Mouse (Mus musculus): ENCODE measurements around the gene D11Wsu47e. TPM values are rescaled to one million over a fixed set of nuclear protein-coding genes. Genes with fewer than 3 reads are reported as not detected.

Gene D11Wsu47e
- polyA plus RNA-seq, 1 experiment from 2014 or later, result 28.4 TPM

GRCm38 (mm10) chr11:113690506-113690905 is 6.3 kb downstream of the D11Wsu47e start:
- H3K4me3 ChIP-seq, result no peak overlapping the region
- H3K27ac ChIP-seq, result no peak overlapping the region
- no peaks in the 10 kb centered on the region for H3K27me3 ChIP-seq (ENCODE audit: low read depth, poor library complexity, severe bottlenecking)
- H3K36me3 ChIP-seq, result peaks cover 89% of the 10 kb centered on the region
- 93% methylated on average over 12 of the region's 12 CpGs for WGBS
- H3K9me3 ChIP-seq (replicated peaks), result no peaks in the 10 kb centered on the region
- H3K4me1 ChIP-seq, result peaks cover 10% of the 10 kb centered on the region
- no peak for DNase-seq (ENCODE audit: low spot score)

- Histone ChIP-seq H3K27me3 (ENCODE audit: low read depth, poor library complexity, severe bottlenecking) (no peaks in the 10 kb centered on the region), H3K36me3 (peaks cover 95% of the 10 kb centered on the region), H3K4me3 (no peak overlapping the region), H3K9me3 (replicated peaks) (no peaks in the 10 kb centered on the region), H3K27ac (no peak overlapping the region), H3K4me1 (peaks cover 6% of the 10 kb centered on the region)
- 87% methylated on average over 5 of the region's 5 CpGs for WGBS
- DNase-seq (ENCODE audit: low spot score), result no peak
Measured at GRCm38 (mm10) chr11:113691318-113691717, 7.1 kb downstream of the D11Wsu47e start.

DNA sequence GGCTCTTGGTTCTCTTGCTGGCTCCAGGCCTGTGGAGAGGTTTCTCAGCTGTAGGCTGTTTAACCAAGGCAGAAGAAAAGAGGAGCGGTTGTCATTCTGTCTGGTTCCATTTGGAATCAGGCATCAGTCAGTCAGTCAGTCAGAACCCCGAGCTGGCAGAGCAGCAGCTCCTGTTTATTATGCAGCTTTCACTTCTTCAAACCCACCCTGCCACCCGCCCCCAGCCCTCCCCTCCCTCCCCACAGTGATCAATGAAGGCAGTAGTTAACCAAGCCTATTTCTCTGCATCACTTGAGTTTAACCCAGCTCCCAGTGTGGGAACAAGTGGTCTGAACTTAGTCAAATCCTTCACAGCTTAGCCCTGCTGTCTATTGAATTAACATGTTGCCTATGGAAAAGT is 7.6 kb downstream of the D11Wsu47e start:
- WGBS, result 80% methylated on average over 3 of the region's 3 CpGs
- H3K27ac ChIP-seq, result no peak overlapping the region
- H3K9me3 ChIP-seq (replicated peaks), result no peaks in the 10 kb centered on the region
- peaks cover 3% of the 10 kb centered on the region for H3K4me1 ChIP-seq
- DNase-seq (ENCODE audit: low spot score), result no peak
- no peak overlapping the region for H3K4me3 ChIP-seq
- H3K36me3 ChIP-seq, result peaks cover 97% of the 10 kb centered on the region
- no peaks in the 10 kb centered on the region for H3K27me3 ChIP-seq (ENCODE audit: low read depth, poor library complexity, severe bottlenecking)

DNA sequence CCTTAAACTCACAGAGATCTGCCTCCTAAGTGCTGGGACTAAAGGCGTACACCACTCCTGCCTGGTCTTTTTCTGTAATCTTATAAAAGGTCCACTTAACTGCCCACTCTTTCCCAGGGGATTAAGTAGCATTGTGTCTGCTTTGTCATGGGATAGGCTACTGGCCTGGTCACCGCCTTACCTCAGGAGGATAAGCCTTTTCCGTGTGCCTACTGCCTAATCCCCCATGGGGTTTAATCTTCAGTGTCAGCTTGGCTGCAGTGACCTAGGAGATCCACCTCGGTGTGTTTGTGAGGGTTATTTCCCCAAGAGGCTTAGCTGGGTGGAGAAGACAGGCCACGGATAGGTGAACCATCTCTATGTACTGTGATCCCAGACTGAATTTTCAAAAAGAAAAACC is 13.4 kb downstream of the D11Wsu47e start:
- 88% methylated on average over 5 of the region's 5 CpGs for whole genome bisulfite sequencing
- no peak for DNase-seq (ENCODE audit: low spot score)
- Histone ChIP-seq H3K27me3 (ENCODE audit: low read depth, poor library complexity, severe bottlenecking) (no peaks in the 10 kb centered on the region), H3K36me3 (peaks cover 69% of the 10 kb centered on the region), H3K4me3 (no peak overlapping the region), H3K4me1 (no peaks in the 10 kb centered on the region), H3K27ac (no peak overlapping the region), H3K9me3 (replicated peaks) (no peaks in the 10 kb centered on the region)

DNA sequence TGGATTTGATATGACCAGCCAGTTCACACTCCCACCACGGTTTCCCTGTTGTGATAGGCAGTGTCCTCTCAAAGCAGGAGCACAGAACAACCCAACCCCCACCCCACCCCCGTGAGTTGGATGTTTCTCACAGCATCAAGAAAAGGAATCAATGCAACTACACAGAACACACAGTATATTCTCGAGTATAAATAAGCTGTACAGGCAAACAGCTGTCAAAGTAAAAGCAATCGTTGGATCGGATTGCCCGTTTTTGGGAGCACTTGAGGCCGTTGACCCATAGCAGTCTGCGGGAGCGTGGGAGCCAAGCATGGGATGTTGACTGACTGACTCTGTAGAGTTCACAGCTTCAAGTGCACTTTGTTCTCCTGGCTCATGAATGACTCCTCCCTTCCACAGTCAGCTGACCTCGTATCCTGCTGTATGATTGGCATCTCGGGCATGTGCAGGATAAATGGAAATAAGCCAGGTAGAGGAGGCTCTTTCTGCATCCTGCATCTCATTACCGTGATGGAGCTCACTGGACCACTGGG is 13.9 kb downstream of the D11Wsu47e start:
- DNase-seq (ENCODE audit: low spot score), result no peak
- H3K27ac ChIP-seq, result no peak overlapping the region
- WGBS, result 93% methylated on average over 12 of the region's 12 CpGs
- H3K27me3 ChIP-seq (ENCODE audit: low read depth, poor library complexity, severe bottlenecking), result no peaks in the 10 kb centered on the region
- H3K36me3 ChIP-seq, result peaks cover 64% of the 10 kb centered on the region
- H3K4me3 ChIP-seq, result no peak overlapping the region
- H3K9me3 ChIP-seq (replicated peaks), result no peaks in the 10 kb centered on the region
- H3K4me1 ChIP-seq, result no peaks in the 10 kb centered on the region

DNA sequence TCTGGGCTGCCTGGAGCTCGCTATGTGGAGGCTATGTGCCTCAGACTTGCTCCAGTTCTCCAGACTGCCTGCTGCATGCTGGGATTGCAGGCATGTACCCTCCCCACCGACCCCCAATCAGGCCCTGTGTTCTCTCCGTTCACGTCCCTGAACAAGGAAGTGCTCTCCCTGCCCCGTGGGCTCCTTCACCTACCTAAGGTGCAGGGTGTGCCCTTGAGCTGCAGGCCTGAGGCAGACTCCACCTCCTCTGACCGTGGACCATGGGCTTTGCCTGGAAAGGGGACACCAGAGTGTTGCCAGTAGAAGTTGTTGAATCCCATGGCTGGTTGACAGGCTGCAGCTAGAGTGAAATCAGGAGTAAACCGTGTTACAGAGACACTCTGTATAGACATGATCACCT is 15.4 kb downstream of the D11Wsu47e start:
- WGBS, result 88% methylated on average over 7 of the region's 7 CpGs
- no peak for DNase-seq (ENCODE audit: low spot score)
- H3K36me3 ChIP-seq, result peaks cover 49% of the 10 kb centered on the region
- H3K27me3 ChIP-seq (ENCODE audit: low read depth, poor library complexity, severe bottlenecking), result no peaks in the 10 kb centered on the region
- H3K9me3 ChIP-seq (replicated peaks), result no peaks in the 10 kb centered on the region
- H3K4me1 ChIP-seq, result 0 out of 2 replicates have a peak, but pooled peaks cover 3% of the 10 kb centered on the region
- H3K27ac ChIP-seq, result no peak overlapping the region
- H3K4me3 ChIP-seq, result no peak overlapping the region

DNA sequence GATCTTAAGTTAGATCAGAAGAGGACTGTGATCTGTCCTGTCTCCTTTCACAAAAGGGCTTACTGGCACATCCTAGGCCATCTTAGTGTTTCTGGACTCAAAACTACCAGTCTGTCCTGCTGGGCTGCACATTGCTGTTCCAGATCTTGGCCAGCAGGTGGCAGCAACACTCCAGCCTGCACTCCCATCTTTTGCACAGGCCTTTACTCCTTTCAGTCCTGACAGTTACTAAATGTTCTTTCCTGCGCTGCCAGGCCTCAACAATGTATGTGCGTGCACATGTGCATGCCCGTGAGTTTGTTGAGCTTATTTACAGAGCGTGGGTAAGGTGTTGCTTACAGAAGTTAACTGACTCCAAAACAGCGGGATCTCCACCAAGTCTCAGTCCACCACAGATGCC is 19.5 kb downstream of the D11Wsu47e start:
- DNase-seq (ENCODE audit: low spot score), result peak; percentile 87
- H3K27ac ChIP-seq, result no peak overlapping the region
- peaks cover 10% of the 10 kb centered on the region for H3K27me3 ChIP-seq (ENCODE audit: low read depth, poor library complexity, severe bottlenecking)
- H3K4me1 ChIP-seq, result peaks cover 6% of the 10 kb centered on the region
- WGBS, result 56% methylated on average over 5 of the region's 5 CpGs
- H3K4me3 ChIP-seq, result no peak overlapping the region
- no peaks in the 10 kb centered on the region for H3K9me3 ChIP-seq (replicated peaks)
- H3K36me3 ChIP-seq, result peaks cover 22% of the 10 kb centered on the region

- H3K36me3 ChIP-seq, result peaks cover 13% of the 10 kb centered on the region
- no peak overlapping the region for H3K27ac ChIP-seq
- WGBS, result 83% methylated on average over 15 of the region's 15 CpGs
- peaks cover 21% of the 10 kb centered on the region for H3K27me3 ChIP-seq (ENCODE audit: low read depth, poor library complexity, severe bottlenecking)
- no peaks in the 10 kb centered on the region for H3K9me3 ChIP-seq (replicated peaks)
- no peak for DNase-seq (ENCODE audit: low spot score)
- H3K4me1 ChIP-seq, result peaks cover 30% of the 10 kb centered on the region
- no peak overlapping the region for H3K4me3 ChIP-seq
Measured at GRCm38 (mm10) chr11:113705966-113706652, 21.9 kb downstream of the D11Wsu47e start.

GRCm38 (mm10) chr11:113708629-113709213 is 24.5 kb downstream of the D11Wsu47e start:
- WGBS, result 43% methylated on average over 19 of the region's 19 CpGs

GRCm38 (mm10) chr11:113709272-113709671 is 25.1 kb downstream of the D11Wsu47e start:
- peaks cover 21% of the 10 kb centered on the region for H3K27me3 ChIP-seq (ENCODE audit: low read depth, poor library complexity, severe bottlenecking)
- no peaks in the 10 kb centered on the region for H3K9me3 ChIP-seq (replicated peaks)
- WGBS, result 9% methylated on average over 15 of the region's 15 CpGs
- peaks cover 13% of the 10 kb centered on the region for H3K36me3 ChIP-seq
- peak overlapping the region; percentile 28 for H3K4me3 ChIP-seq
- H3K4me1 ChIP-seq, result peaks cover 30% of the 10 kb centered on the region
- peak; percentile 49 for DNase-seq (ENCODE audit: low spot score)
- H3K27ac ChIP-seq, result peak overlapping the region; percentile 80

More at GRCm38 (mm10) chr11:113708629-113709213, 24.5 kb downstream of the D11Wsu47e start:
- DNase-seq (ENCODE audit: low spot score), result no peak
- peaks cover 31% of the 10 kb centered on the region for H3K4me1 ChIP-seq
- peaks cover 21% of the 10 kb centered on the region for H3K27me3 ChIP-seq (ENCODE audit: low read depth, poor library complexity, severe bottlenecking)
- peak overlapping the region; percentile 28; the same call in 1 of the 2 replicates for H3K4me3 ChIP-seq
- H3K27ac ChIP-seq, result peak overlapping the region; percentile 80; the same call in 1 of the 2 replicates
- H3K9me3 ChIP-seq (replicated peaks), result no peaks in the 10 kb centered on the region
- peaks cover 13% of the 10 kb centered on the region for H3K36me3 ChIP-seq

DNA sequence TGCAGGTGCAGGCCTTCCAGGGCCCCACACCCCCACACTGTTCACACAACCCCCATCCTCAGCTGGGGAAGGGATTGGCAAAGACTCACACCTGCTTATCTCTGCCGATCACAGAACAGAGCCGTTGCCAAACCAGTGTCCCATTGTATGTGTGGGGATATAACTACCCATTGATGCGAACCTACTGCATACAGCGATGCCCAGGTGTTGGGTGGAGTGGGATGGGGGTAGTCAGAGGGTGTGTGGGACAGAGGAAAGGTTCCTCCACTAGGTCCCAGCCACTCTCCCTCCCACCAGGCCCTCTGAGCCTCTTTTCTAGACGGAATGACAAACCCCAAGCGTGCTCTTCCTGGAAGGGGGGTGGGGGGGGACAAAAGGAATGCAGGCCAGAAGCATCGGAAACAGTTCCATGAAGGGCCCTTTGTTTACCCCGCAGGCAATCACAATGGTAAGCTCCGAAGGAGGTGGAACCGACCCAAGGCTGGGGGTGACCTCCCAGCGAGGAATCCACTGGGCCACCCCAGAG is 25.6 kb downstream of the D11Wsu47e start, which contains the start of gene Cpsf4l:
Cpsf4l (minus strand) TSS at position 287 of the 526 bp plus-strand sequence.
- Histone ChIP-seq H3K9me3 (replicated peaks) (no peaks in the 10 kb centered on the region), H3K4me1 (peaks cover 31% of the 10 kb centered on the region), H3K36me3 (peaks cover 13% of the 10 kb centered on the region), H3K27me3 (ENCODE audit: low read depth, poor library complexity, severe bottlenecking) (peaks cover 21% of the 10 kb centered on the region), H3K4me3 (peak within 1 kb of the TSS; percentile 28), H3K27ac (peak within 1 kb of the TSS; percentile 80)
- 10% methylated on average over 11 of the region's 11 CpGs for WGBS
- DNase-seq (ENCODE audit: low spot score), result peak; percentile 57

GRCm38 (mm10) chr11:113710257-113710777 is 26.1 kb downstream of the D11Wsu47e start:
- DNase-seq (ENCODE audit: low spot score), result peak; percentile 56
- Histone ChIP-seq H3K27me3 (ENCODE audit: low read depth, poor library complexity, severe bottlenecking) (peaks cover 21% of the 10 kb centered on the region), H3K4me1 (peaks cover 35% of the 10 kb centered on the region), H3K27ac (peak overlapping the region; percentile 80), H3K9me3 (replicated peaks) (no peaks in the 10 kb centered on the region), H3K4me3 (peak overlapping the region; percentile 18), H3K36me3 (peaks cover 13% of the 10 kb centered on the region)
- WGBS, result 5% methylated on average over 10 of the region's 10 CpGs

- Histone ChIP-seq H3K27me3 (ENCODE audit: low read depth, poor library complexity, severe bottlenecking) (peaks cover 21% of the 10 kb centered on the region), H3K36me3 (peaks cover 13% of the 10 kb centered on the region), H3K4me1 (peaks cover 36% of the 10 kb centered on the region), H3K9me3 (replicated peaks) (no peaks in the 10 kb centered on the region), H3K4me3 (0 out of 2 replicates have a peak overlapping the region, but pooled peaks have one; percentile 18), H3K27ac (peak overlapping the region; percentile 80)
- DNase-seq (ENCODE audit: low spot score), result no peak
- 68% methylated on average over 1 of the region's 1 CpGs for WGBS
Measured at GRCm38 (mm10) chr11:113711061-113711460, 26.8 kb downstream of the D11Wsu47e start.
